Mouse (Mus musculus) liver, embryonic 11.5 days (tissue): ENCODE data around the gene Eif4ebp2. TPM values are rescaled to one million over a fixed set of nuclear protein-coding genes. Genes with fewer than 3 reads are reported as not detected.

Experiments
- ATAC-seq: fragments of 200-750 bp; cut with Nextera tagmentation; replicated peaks from 2 replicates; pipeline ENCODE4 v1.8.0; 2017; ENCODE audit warnings: moderate number of reproducible peaks, mild to moderate bottlenecking, moderate TSS enrichment, moderate library complexity; ENCODE audit not compliant: low FRiP score
- DNase-seq: peaks from one replicate; pipeline ENCODE4 v3.0.0-alpha.2; 2017; ENCODE audit warnings: low spot score
- H3K27ac ChIP-seq: fragments of 300-500 bp; sonication (generic); 2 replicates; pipeline ENCODE4 v1.5.1; 2014; ENCODE audit warnings: mild to moderate bottlenecking, low read depth, low read length, control low read depth
- H3K27me3 ChIP-seq: fragments of 300-500 bp; sonication (generic); replicated peaks from 2 replicates; pipeline ENCODE4 v1.6.1; 2014; ENCODE audit warnings: low read length, mixed read lengths; ENCODE audit not compliant: control insufficient read depth, insufficient read depth
- H3K36me3 ChIP-seq: fragments of 300-500 bp; sonication (generic); 2 replicates; pipeline ENCODE4 v1.6.1; 2014; ENCODE audit warnings: mild to moderate bottlenecking, low read length, moderate library complexity, mixed read lengths; ENCODE audit not compliant: control insufficient read depth, insufficient read depth
- H3K4me1 ChIP-seq: fragments of 300-500 bp; sonication (generic); replicated peaks from 2 replicates; pipeline ENCODE4 v1.6.1; 2014; ENCODE audit warnings: low read length, mixed read lengths; ENCODE audit not compliant: control insufficient read depth, insufficient read depth
- H3K4me2 ChIP-seq: fragments of 300-500 bp; sonication (generic); 2 replicates; pipeline ENCODE4 v1.6.1; 2014; ENCODE audit warnings: mild to moderate bottlenecking, control low read depth, moderate library complexity
- H3K4me3 ChIP-seq: fragments of 300-500 bp; sonication (generic); 2 replicates; pipeline ENCODE4 v1.5.1; 2014; ENCODE audit warnings: low read depth, low read length, control low read depth
- H3K9ac ChIP-seq: fragments of 300-500 bp; sonication (generic); 2 replicates; pipeline ENCODE4 v1.6.1; 2014; ENCODE audit warnings: low read depth, low read length, control low read depth
- H3K9me3 ChIP-seq: fragments of 300-500 bp; sonication (generic); 2 replicates; pipeline ENCODE4 v1.6.1; 2016; ENCODE audit warnings: low read length, inconsistent platforms, mixed read lengths; ENCODE audit not compliant: control insufficient read depth
- WGBS: fragments of 180-500 bp; shearing (Covaris S2); extraction: QIAGEN DNeasy Blood & Tissue Kit; methylation state at CpG from one replicate; pipeline ENCODE4 v1.1.7; 2014; 5-methylcytosine and 5-hydroxymethylcytosine counted together
- polyA plus RNA-seq: library from polyadenylated mRNA; unstranded; fragments of >200 nt; fragmentation: Nextera tagmentation; extraction: Ambion mirVana; gene quantifications from 2 replicates; pipeline ENCODE4 v1.2.1, GENCODE M21; 2014

Gene Eif4ebp2
- polyA plus RNA-seq, 1 experiment from 2014 or later = 27.1 TPM

DNA sequence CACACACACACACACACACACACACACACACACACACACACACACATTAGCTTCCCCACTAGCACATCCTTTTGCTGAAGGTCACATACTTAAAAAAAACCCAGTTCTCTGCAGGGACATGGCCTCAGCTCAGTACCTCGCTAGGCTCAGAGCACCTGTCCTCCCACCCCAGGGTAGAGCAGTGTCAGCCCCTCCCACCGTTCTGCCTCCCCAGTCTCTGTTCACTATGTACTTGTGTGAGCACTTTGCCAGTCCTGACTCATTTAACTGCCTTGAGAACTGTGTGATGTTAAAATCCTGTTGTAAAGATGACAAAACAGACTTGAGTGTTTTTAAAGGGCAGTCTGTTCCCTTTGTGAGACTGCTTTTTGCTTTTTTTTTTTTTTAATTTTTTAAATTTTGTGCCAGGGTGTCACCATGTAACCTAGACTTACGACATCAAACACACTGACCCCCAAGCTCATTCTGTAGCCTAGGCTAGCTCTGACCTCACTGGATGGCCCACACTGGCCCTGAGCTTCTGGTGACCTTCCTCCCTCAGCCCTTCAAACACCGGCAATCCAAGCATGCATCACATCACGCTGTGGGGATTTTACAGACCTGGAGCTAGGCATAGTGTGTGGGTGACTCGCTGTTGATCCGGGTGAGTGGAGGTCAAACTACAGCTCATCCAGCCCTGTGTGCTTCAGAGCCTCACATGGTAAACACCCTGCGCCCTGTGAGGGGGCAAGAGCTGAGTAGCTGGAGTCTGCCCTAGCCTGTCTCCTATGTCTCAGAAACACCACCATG, 34.3 kb upstream of the Eif4ebp2 start:
- peaks cover 5% of the 10 kb centered on the region for H3K4me1 ChIP-seq
- no peaks in the 10 kb centered on the region for H3K27me3 ChIP-seq
- no peaks in the 10 kb centered on the region for H3K9me3 ChIP-seq
- H3K27ac ChIP-seq = no peak overlapping the region; the same call in 1 of the 2 replicates
- H3K9ac ChIP-seq = no peak overlapping the region
- ATAC-seq (no peak), DNase-seq (no peak)
- H3K36me3 ChIP-seq = no peaks in the 10 kb centered on the region
- no peak overlapping the region for H3K4me2 ChIP-seq
- WGBS = 83% methylated on average over 8 of the region's 8 CpGs
- H3K4me3 ChIP-seq = no peak overlapping the region

DNA sequence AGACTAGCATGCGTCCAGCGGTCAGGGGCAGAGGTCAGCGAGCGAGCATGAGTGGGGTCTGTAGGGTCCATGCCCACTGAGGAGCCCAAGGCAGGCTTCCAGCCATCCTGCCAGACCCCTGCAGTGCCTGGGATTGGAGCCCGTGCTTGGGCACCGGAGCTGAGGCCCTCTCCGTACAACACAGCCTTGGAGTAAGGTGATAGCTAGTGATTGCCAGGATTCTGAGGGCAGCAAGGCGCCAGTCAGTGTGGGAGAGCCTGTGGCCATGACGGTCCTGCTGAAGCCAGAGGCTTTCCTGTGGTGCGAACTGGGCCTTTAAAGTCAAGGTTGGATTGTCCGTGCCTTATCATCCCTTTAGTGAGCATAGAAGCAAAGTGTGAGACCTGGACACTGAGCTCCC, 32.3 kb upstream of the Eif4ebp2 start:
- Histone ChIP-seq H3K27ac (no peak overlapping the region; the same call in 1 of the 2 replicates), H3K9me3 (no peaks in the 10 kb centered on the region), H3K9ac (no peak overlapping the region), H3K4me2 (no peak overlapping the region), H3K4me3 (no peak overlapping the region), H3K27me3 (no peaks in the 10 kb centered on the region), H3K4me1 (peaks cover 2% of the 10 kb centered on the region; the same call in 1 of the 2 replicates), H3K36me3 (no peaks in the 10 kb centered on the region)
- no peak for ATAC-seq
- no peak for DNase-seq
- 73% methylated on average over 11 of the region's 11 CpGs for WGBS

DNA sequence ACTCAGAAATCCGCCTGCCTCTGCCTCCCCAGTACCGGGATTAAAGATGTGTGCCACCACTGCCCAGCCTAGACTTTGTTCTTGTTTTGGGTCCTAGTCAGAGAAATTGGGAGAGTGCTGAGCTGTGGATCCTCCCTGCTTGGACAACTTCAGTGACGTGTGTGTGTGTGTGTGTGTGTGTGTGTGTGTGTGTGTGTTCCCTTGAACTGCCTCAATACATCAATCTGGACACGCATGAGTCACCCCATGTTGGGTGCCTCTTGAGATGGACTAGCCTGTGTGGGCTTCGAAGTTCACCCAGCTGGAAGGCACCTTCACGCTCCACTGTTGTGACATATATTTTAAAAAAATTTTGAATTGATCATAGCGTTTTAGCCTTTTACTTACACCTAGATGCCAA, 30.3 kb upstream of the Eif4ebp2 start:
- no peak overlapping the region for H3K4me3 ChIP-seq
- no peaks in the 10 kb centered on the region for H3K27me3 ChIP-seq
- H3K27ac ChIP-seq = no peak overlapping the region
- DNase-seq (no peak), ATAC-seq (no peak)
- no peaks in the 10 kb centered on the region for H3K36me3 ChIP-seq
- peaks cover 2% of the 10 kb centered on the region; the same call in 1 of the 2 replicates for H3K4me1 ChIP-seq
- H3K4me2 ChIP-seq = no peak overlapping the region
- WGBS = 88% methylated on average over 7 of the region's 7 CpGs
- H3K9me3 ChIP-seq = no peaks in the 10 kb centered on the region
- no peak overlapping the region for H3K9ac ChIP-seq

DNA sequence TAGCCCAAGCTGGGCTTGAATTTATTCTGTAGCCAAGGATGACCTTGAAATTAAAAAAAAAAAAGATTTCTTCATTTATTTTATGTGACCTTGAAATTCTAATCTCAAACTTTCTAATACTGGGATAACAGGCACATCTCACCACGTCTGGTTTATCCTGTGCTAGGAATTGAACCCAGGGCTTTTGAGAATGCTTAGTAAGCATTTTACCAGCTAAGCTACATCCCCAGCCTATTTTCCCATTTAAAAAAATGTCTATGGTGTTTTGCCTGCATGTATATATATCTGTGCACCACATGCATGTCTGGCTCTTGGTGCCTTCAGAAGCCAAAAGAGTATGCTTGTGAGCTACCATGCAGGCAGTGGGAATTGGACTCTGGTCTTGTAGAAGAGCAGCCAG, 28.0 kb upstream of the Eif4ebp2 start:
- no peak for ATAC-seq
- Histone ChIP-seq H3K36me3 (no peaks in the 10 kb centered on the region), H3K4me1 (peaks cover 3% of the 10 kb centered on the region; the same call in 1 of the 2 replicates), H3K9ac (no peak overlapping the region), H3K4me2 (no peak overlapping the region), H3K9me3 (no peaks in the 10 kb centered on the region), H3K4me3 (no peak overlapping the region), H3K27ac (no peak overlapping the region), H3K27me3 (no peaks in the 10 kb centered on the region)
- 53% methylated on average over 1 of the region's 1 CpGs for WGBS
- DNase-seq = no peak

DNA sequence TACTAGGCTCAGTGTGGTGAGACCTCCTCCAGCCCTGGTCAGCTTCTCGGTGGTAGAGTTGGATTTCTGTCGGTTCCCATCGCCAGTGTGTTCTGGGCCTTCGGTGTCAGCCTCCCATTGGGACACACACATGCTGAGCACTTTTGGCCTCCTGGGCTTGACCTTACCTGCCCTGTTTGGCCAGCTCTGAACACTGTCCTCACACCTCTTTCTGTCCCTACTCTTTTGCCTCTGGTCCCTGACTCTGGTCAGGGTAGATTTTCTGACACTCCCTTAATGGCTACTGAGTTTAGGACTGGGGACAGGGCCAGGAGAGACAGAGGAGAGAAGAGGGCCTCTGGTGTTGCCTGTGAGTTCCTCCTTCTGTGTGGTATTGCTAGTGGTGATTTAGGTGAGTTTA, 27.5 kb upstream of the Eif4ebp2 start:
- Histone ChIP-seq H3K4me2 (no peak overlapping the region), H3K9me3 (no peaks in the 10 kb centered on the region), H3K4me1 (peaks cover 6% of the 10 kb centered on the region; the same call in 1 of the 2 replicates), H3K27me3 (no peaks in the 10 kb centered on the region), H3K27ac (no peak overlapping the region), H3K4me3 (no peak overlapping the region), H3K36me3 (no peaks in the 10 kb centered on the region), H3K9ac (no peak overlapping the region)
- DNase-seq (no peak), ATAC-seq (no peak)
- 84% methylated on average over 4 of the region's 4 CpGs for WGBS

DNA sequence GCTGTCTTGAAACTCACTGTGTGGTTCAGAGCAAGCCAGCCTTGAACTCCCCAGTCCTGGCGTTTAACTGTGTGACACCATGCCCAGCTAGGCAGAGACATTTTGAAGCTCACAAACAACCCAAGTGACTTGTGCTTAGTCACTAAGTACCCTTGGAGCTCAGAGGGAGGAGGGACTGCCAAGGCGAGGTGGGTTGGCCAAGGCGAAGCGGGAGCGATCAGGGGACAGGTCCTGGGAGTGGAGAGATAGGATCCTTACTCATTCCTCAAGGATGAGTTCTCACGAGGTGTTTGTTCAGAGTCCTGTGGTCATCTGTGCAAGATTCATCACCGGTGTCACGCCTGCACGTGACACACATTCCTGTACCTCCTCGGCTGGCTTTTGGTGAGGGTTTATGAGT, 27.0 kb upstream of the Eif4ebp2 start:
- WGBS = 89% methylated on average over 10 of the region's 10 CpGs
- H3K27me3 ChIP-seq = no peaks in the 10 kb centered on the region
- no peak overlapping the region for H3K27ac ChIP-seq
- H3K4me2 ChIP-seq = no peak overlapping the region
- no peak for ATAC-seq
- no peak for DNase-seq
- H3K4me1 ChIP-seq = peaks cover 6% of the 10 kb centered on the region; the same call in 1 of the 2 replicates
- no peak overlapping the region for H3K9ac ChIP-seq
- no peaks in the 10 kb centered on the region for H3K9me3 ChIP-seq
- H3K36me3 ChIP-seq = no peaks in the 10 kb centered on the region
- no peak overlapping the region for H3K4me3 ChIP-seq

DNA sequence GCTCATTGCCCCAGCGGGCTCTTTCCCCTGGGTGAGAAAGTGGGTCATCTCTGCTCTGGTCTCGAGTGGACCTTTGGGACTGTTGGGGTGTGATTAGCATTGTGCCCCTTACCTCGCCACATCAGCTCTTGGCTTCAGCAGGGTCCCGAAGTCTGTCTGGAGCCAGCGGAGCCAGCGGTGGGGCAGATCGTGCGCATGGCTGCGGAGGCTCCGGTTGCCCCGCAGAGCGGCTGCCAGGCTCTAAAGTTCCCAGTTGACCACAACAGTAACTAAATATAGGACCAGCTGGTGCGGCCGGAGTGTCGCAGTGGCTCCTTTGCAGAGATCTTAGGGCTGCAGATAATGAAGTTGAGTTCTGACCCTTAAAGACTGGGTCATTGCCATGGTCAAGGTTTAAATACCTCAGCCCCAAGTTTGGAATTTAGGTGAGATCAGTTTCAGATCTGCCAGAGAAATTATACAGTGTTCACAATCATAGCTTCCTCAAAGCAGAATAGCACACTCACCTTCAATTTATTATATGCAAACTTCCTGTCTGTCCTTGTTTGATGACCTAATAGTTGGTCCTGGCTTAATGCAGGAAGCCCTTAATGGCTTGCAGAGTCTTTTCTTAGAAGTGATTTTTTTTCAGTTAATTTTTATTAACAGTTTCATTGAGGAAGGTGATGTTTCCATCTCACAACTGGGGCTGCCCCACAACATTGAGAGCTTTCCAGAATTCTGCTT, 24.1 kb upstream of the Eif4ebp2 start:
- no peaks in the 10 kb centered on the region for H3K27me3 ChIP-seq
- peaks cover 6% of the 10 kb centered on the region; the same call in 1 of the 2 replicates for H3K4me1 ChIP-seq
- H3K4me2 ChIP-seq = peak overlapping the region; percentile 94
- H3K9ac ChIP-seq = peak overlapping the region; percentile 83
- no peaks in the 10 kb centered on the region for H3K36me3 ChIP-seq
- H3K4me3 ChIP-seq = peak overlapping the region; percentile 73
- no peaks in the 10 kb centered on the region for H3K9me3 ChIP-seq
- peak overlapping the region; percentile 77; the same call in 1 of the 2 replicates for H3K27ac ChIP-seq
- 1% methylated on average over 15 of the region's 15 CpGs for WGBS
- no peak for DNase-seq
- no peak for ATAC-seq

DNA sequence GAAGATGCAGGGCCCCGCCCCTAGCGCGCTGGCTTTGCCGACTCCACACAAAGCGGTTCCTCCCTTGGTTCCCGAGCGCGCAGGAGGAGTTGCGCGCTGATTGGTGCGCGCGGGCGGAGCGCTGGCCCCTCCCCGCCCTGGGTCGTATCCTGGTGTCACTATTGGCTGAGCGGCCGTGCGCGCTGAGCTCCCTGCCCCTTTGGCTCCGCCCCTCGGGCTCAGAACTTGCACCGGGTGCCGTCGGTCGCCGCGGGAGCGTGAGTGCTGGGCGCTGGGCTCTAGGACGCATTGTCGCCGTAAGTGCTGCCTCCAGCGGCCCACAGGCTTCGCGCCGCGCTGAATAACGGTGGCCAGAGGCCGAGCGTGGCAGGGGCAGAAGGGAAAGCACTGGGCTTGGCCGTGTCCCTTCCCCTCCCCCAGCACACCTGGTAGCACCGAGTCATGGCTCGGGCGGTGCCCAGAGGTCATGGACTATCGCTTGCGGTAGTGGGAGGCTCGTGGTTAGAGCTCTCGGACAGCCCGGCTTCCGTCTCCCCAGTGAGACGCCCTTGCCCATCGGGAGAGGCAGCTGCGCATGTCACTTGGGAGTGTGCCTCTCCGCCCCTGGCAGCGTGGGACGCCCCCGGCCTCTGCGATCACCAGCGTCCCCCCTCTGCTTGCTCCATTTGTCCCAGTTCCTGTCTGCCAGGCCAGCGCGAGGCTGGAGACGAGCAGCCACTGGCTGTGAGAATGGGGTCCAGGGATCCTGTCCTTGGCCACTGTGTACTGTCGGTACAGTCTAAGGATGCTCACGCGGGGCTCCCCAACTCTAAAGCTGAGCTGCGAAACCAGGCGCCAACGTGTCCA, 23.4 kb upstream of the Eif4ebp2 start, which contains the start of gene Lrrc20:
Gene Lrrc20 (plus strand): TSS at position 208 of the 846 bp plus-strand sequence.
- under 1% methylated on average over 66 of the region's 70 CpGs for WGBS
- H3K9me3 ChIP-seq = no peaks in the 10 kb centered on the region
- peaks cover 6% of the 10 kb centered on the region; the same call in 1 of the 2 replicates for H3K4me1 ChIP-seq
- peak within 1 kb of the TSS; percentile 83 for H3K9ac ChIP-seq
- ATAC-seq (peak; percentile 98), DNase-seq (peak; percentile 93)
- H3K4me3 ChIP-seq = peak within 1 kb of the TSS; percentile 73
- H3K4me2 ChIP-seq = peak within 1 kb of the TSS; percentile 94
- no peaks in the 10 kb centered on the region for H3K36me3 ChIP-seq
- no peaks in the 10 kb centered on the region for H3K27me3 ChIP-seq
- peak within 1 kb of the TSS; percentile 77 for H3K27ac ChIP-seq
